ENCODE assay signal across 25 mouse cellular contexts in the genomic region with DNA sequence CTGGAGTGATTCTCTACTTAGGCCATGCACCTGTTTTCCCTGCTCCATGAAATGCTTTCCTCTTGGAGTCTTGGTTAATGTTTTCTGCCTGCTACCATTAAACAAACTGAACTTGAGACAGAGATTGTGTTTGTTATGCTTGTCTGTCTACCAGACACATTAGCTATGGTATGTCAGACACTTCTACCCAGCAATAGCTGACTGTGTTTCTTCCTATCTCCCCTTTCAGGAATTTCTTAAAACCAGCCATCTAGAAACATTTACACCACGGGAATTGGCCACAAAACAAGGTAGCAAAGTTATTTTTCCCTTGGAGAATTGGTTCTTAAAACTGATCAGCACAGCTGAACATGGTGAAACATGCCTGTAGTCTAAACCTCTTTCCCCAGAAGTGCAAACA.
A peak's percentile ranks its signal among the peaks of the same experiment; 100 is the strongest.
DNase-seq lines count a peak whose midpoint lies in the region; ATAC-seq and TF ChIP-seq lines count a peak whose summit lies in the region.
"Had no signal": no experiment of that assay in that cellular context is flagged by ENCODE, and none has a peak within 500 bp of the region (broad histone marks: within the 10 kb centered on the region; RNA-seq: fewer than 3 reads in every experiment).

No protein-coding gene starts in this region.

- TF ChIP-seq EP300 in stomach, postnatal 0 days (optimal IDR thresholded peaks at IDR 0.05), result no peak

- peak; percentile 21 for DNase-seq in kidney, postnatal 0 days (ENCODE audit: low spot score)
- DNase-seq in kidney, postnatal 10 days, result no peak
- DNase-seq in Muller cell, postnatal 12 days (ENCODE audit: inconsistent ontology term), result peak; percentile 77
- peak; percentile 35 for DNase-seq in embryonic facial prominence, embryonic 14.5 days (ENCODE audit: low spot score)
- DNase-seq in stomach, postnatal 0 days (ENCODE audit: low spot score), result no peak
- no peak for DNase-seq in thymus, adult 2 months
- DNase-seq: adrenal gland, postnatal 14 days; cerebellum, adult 11 months; cerebellum, adult 9-10 months; cerebellum, postnatal 36 days; embryo, embryonic 11 days; gastrocnemius, postnatal 14 days; liver, embryonic 13.5 days; lung, embryonic 14.5 days; lung, postnatal 14 days; midbrain, embryonic 14.5 days; thymus, adult 18-20 months; thymus, postnatal 36 days had no signal

- no peak overlapping the region for H3K4me2 ChIP-seq in kidney, postnatal 0 days (ENCODE audit: low read length)
- H3K4me2 ChIP-seq in embryonic facial prominence, embryonic 14.5 days (ENCODE audit: low read depth, low read length), result no peak overlapping the region
- H3K4me2 ChIP-seq in stomach, postnatal 0 days (replicated peaks; ENCODE audit: low read depth), result no peak overlapping the region
- H3K4me2 ChIP-seq: forebrain, embryonic 13.5 days; heart, embryonic 15.5 days; hindbrain, embryonic 12.5 days; intestine, embryonic 15.5 days; limb, embryonic 12.5 days; liver, embryonic 13.5 days; lung, embryonic 14.5 days had no signal

- no peaks in the 10 kb centered on the region for H3K36me3 ChIP-seq in kidney, postnatal 0 days (ENCODE audit: insufficient read depth, low read length)
- no peaks in the 10 kb centered on the region for H3K36me3 ChIP-seq in embryonic facial prominence, embryonic 14.5 days (ENCODE audit: control insufficient read depth, insufficient read depth, low read length)
- H3K36me3 ChIP-seq in stomach, postnatal 0 days (ENCODE audit: control insufficient read depth, insufficient read depth, low read length), result no peaks in the 10 kb centered on the region
- no peaks in the 10 kb centered on the region for H3K36me3 ChIP-seq in thymus, adult 2 months (ENCODE audit: control insufficient read depth, insufficient read depth, low read length)
- H3K36me3 ChIP-seq: heart, embryonic 15.5 days; hindbrain, embryonic 12.5 days; intestine, embryonic 15.5 days; limb, embryonic 12.5 days; liver, embryonic 13.5 days had no signal

- no peak overlapping the region for H3K4me3 ChIP-seq in kidney, postnatal 0 days (replicated peaks; ENCODE audit: low read depth, low read length)
- no peak overlapping the region for H3K4me3 ChIP-seq in embryonic facial prominence, embryonic 14.5 days (ENCODE audit: low read depth, low read length)
- no peak overlapping the region for H3K4me3 ChIP-seq in stomach, postnatal 0 days (ENCODE audit: low read depth, low read length)
- H3K4me3 ChIP-seq in thymus, adult 2 months (ENCODE audit: control insufficient read depth, insufficient read depth, low read length), result no peak overlapping the region
- H3K4me3 ChIP-seq: forebrain, embryonic 13.5 days; heart, embryonic 15.5 days; hindbrain, embryonic 12.5 days; intestine, embryonic 15.5 days; limb, embryonic 12.5 days; liver, embryonic 13.5 days had no signal

- 27% methylated on average over 1 of the region's 1 CpGs for WGBS in kidney, postnatal 0 days
- 32% methylated on average over 1 of the region's 1 CpGs for WGBS in embryonic facial prominence, embryonic 14.5 days
- WGBS in stomach, postnatal 0 days, result 48% methylated on average over 1 of the region's 1 CpGs
- WGBS in thymus, adult 2 months, result 75% methylated on average over 1 of the region's 1 CpGs

- 0 out of 2 replicates have a peak, but pooled peaks cover 5% of the 10 kb centered on the region for H3K4me1 ChIP-seq in kidney, postnatal 0 days (replicated peaks; ENCODE audit: insufficient read depth, low read length)
- H3K4me1 ChIP-seq in embryonic facial prominence, embryonic 14.5 days (ENCODE audit: control insufficient read depth, insufficient read depth, low read length), result peaks cover 22% of the 10 kb centered on the region
- no peaks in the 10 kb centered on the region; the same call in none of the 2 replicates for H3K4me1 ChIP-seq in stomach, postnatal 0 days (replicated peaks; ENCODE audit: control insufficient read depth, insufficient read depth)
- H3K4me1 ChIP-seq in thymus, adult 2 months (replicated peaks; ENCODE audit: control insufficient read depth, insufficient read depth, low read length), result no peaks in the 10 kb centered on the region
- H3K4me1 ChIP-seq: hindbrain, embryonic 12.5 days; intestine, embryonic 15.5 days; liver, embryonic 13.5 days had no signal

- no peaks in the 10 kb centered on the region for H3K9me3 ChIP-seq in kidney, postnatal 0 days (replicated peaks; ENCODE audit: low read length)
- no peaks in the 10 kb centered on the region for H3K9me3 ChIP-seq in embryonic facial prominence, embryonic 14.5 days (ENCODE audit: control insufficient read depth, low read length)
- H3K9me3 ChIP-seq in stomach, postnatal 0 days (ENCODE audit: control insufficient read depth, low read length), result no peaks in the 10 kb centered on the region
- H3K9me3 ChIP-seq: forebrain, embryonic 13.5 days; heart, embryonic 15.5 days; hindbrain, embryonic 12.5 days; intestine, embryonic 15.5 days; limb, embryonic 12.5 days; liver, embryonic 13.5 days had no signal

- no peak overlapping the region for H3K9ac ChIP-seq in kidney, postnatal 0 days (ENCODE audit: low read depth, low read length)
- H3K9ac ChIP-seq in embryonic facial prominence, embryonic 14.5 days (ENCODE audit: low read depth, low read length), result no peak overlapping the region
- no peak overlapping the region for H3K9ac ChIP-seq in stomach, postnatal 0 days (ENCODE audit: low read length)
- H3K9ac ChIP-seq: forebrain, embryonic 13.5 days; heart, embryonic 15.5 days; hindbrain, embryonic 12.5 days; intestine, embryonic 15.5 days; limb, embryonic 12.5 days; liver, embryonic 13.5 days; lung, embryonic 14.5 days had no signal

- H3K27ac ChIP-seq in kidney, postnatal 0 days, result no peak overlapping the region
- H3K27ac ChIP-seq in embryonic facial prominence, embryonic 14.5 days (replicated peaks; ENCODE audit: low read depth, low read length), result peak overlapping the region; percentile 71
- peak overlapping the region; percentile 66 for H3K27ac ChIP-seq in stomach, postnatal 0 days (replicated peaks)
- no peak overlapping the region for H3K27ac ChIP-seq in thymus, adult 2 months (ENCODE audit: control insufficient read depth, insufficient read depth, low read length)
- H3K27ac ChIP-seq: forebrain, embryonic 13.5 days; heart, embryonic 15.5 days; hindbrain, embryonic 12.5 days; hindbrain, postnatal 0 days; intestine, embryonic 15.5 days; limb, embryonic 12.5 days; liver, embryonic 13.5 days had no signal

- no peak for TF ChIP-seq POLR2A in thymus, adult 2 months (IDR thresholded peaks at IDR 0.05; ENCODE audit: control insufficient read depth, extremely low read depth, insufficient read depth, low read length, poor library complexity)

- ATAC-seq in kidney, postnatal 0 days (replicated peaks; ENCODE audit: low FRiP score, low read depth), result no peak
- ATAC-seq in embryonic facial prominence, embryonic 14.5 days (ENCODE audit: low read depth), result no peak
- no peak for ATAC-seq in stomach, postnatal 0 days (ENCODE audit: low FRiP score, low TSS enrichment)
- ATAC-seq in CD4-positive, CD25-positive, alpha-beta regulatory T cell, adult 4 months, result no peak
- ATAC-seq: forebrain, embryonic 13.5 days; hindbrain, postnatal 0 days; intestine, embryonic 15.5 days had no signal

- no peak for TF ChIP-seq CTCF in kidney, postnatal 0 days (IDR thresholded peaks at IDR 0.05; ENCODE audit: low read depth)
- no peak for TF ChIP-seq CTCF in stomach, postnatal 0 days (IDR thresholded peaks at IDR 0.05; ENCODE audit: low read depth)
- TF ChIP-seq CTCF in thymus, adult 2 months (IDR thresholded peaks at IDR 0.05; ENCODE audit: borderline replicate concordance, control insufficient read depth, extremely low read depth, insufficient read depth, low read length, poor library complexity), result no peak

- H3K27me3 ChIP-seq in kidney, postnatal 0 days (ENCODE audit: insufficient read depth, low read length), result no peaks in the 10 kb centered on the region
- H3K27me3 ChIP-seq in embryonic facial prominence, embryonic 14.5 days (replicated peaks; ENCODE audit: control insufficient read depth, insufficient read depth, low read length), result no peaks in the 10 kb centered on the region
- H3K27me3 ChIP-seq in stomach, postnatal 0 days (ENCODE audit: control insufficient read depth, insufficient read depth, low read length), result no peaks in the 10 kb centered on the region
- H3K27me3 ChIP-seq in thymus, adult 2 months (ENCODE audit: control insufficient read depth, insufficient read depth, low read length), result no peaks in the 10 kb centered on the region
- H3K27me3 ChIP-seq: forebrain, embryonic 13.5 days; hindbrain, embryonic 12.5 days; intestine, embryonic 15.5 days; limb, embryonic 12.5 days; liver, embryonic 13.5 days had no signal

Comparison
In these comparisons a context has a peak if more than half of its experiments do, and no peak if none do; other contexts are left out.
1. DNase-seq: peak in kidney, postnatal 0 days (single experiment), Muller cell, postnatal 12 days (single experiment) and embryonic facial prominence, embryonic 14.5 days (single experiment); none in kidney, postnatal 10 days (single experiment), stomach, postnatal 0 days (single experiment) and thymus, adult 2 months (single experiment).
2. H3K27ac ChIP-seq: peak in embryonic facial prominence, embryonic 14.5 days (single experiment) and stomach, postnatal 0 days (single experiment); none in kidney, postnatal 0 days (single experiment) and thymus, adult 2 months (single experiment).